Mouse (Mus musculus): Measurements from ENCODE around the gene Gm42372. TPM values are rescaled to one million over a fixed set of nuclear protein-coding genes. Genes with fewer than 3 reads are reported as not detected.
A peak's percentile ranks its signal among the peaks of the same experiment; 100 is the strongest.

The Gm42372 gene
- total RNA-seq, 1 experiment: 0.13 TPM

GRCm38 (mm10) chr7:16994400-16994799 lies 11.5 kb downstream of the Gm42372 start:
- DNase-seq (ENCODE audit: low read depth, low spot score): no peak
- in situ Hi-C loops (cut with MboI; ENCODE audit: low sequenced_read_pairs in 2 of 2, unreplicated experiment in 2 of 2): loop anchor here in 1 of 2 experiments (5.0 kb wide), 1 partner anchor 42 kb away; no protein-coding TSS in a partner anchor
- Histone ChIP-seq H3K4me3 (ENCODE audit: insufficient read depth in 1 of 2, low read depth in 1 of 2, low read length in 2 of 2, poor library complexity in 1 of 2, severe bottlenecking in 1 of 2) (peak overlapping the region; percentile 57 to 73), H3K9me3 (ENCODE audit: control insufficient read depth, insufficient read depth, low read depth, low read length) (no peaks in the 10 kb centered on the region), H3K4me1 (ENCODE audit: control insufficient read depth in 2 of 2, insufficient read depth in 2 of 2, low read length in 2 of 2, poor library complexity in 1 of 2) (peaks cover 1 to 14% of the 10 kb centered on the region in 2 experiments; a peak in 2 of 4 replicates), H3K36me3 (ENCODE audit: control insufficient read depth, insufficient read depth, low read length, poor library complexity, severe bottlenecking) (no peaks in the 10 kb centered on the region; the same call in 1 of the 2 replicates), H3K27ac (ENCODE audit: insufficient read depth, low read depth, low read length, poor library complexity, severe bottlenecking) (no peak overlapping the region), H3K9ac (ENCODE audit: insufficient read depth, low read depth, low read length, poor library complexity, severe bottlenecking) (peak overlapping the region; percentile 36; the same call in 1 of the 2 replicates)
- TF ChIP-seq HCFC1 (IDR thresholded peaks at IDR 0.05; ENCODE audit: borderline replicate concordance, insufficient read depth, low read length) (no peak), MAFK (IDR thresholded peaks at IDR 0.05; ENCODE audit: insufficient read depth, low read depth, low read length) (no peak), CHD2 (IDR thresholded peaks at IDR 0.05; ENCODE audit: low read depth, low read length) (no peak), ZNF384 (IDR thresholded peaks at IDR 0.05; ENCODE audit: low read depth, low read length) (no peak), ZC3H11A (IDR thresholded peaks at IDR 0.05; ENCODE audit: borderline replicate concordance, low read depth, low read length) (no peak)

DNA sequence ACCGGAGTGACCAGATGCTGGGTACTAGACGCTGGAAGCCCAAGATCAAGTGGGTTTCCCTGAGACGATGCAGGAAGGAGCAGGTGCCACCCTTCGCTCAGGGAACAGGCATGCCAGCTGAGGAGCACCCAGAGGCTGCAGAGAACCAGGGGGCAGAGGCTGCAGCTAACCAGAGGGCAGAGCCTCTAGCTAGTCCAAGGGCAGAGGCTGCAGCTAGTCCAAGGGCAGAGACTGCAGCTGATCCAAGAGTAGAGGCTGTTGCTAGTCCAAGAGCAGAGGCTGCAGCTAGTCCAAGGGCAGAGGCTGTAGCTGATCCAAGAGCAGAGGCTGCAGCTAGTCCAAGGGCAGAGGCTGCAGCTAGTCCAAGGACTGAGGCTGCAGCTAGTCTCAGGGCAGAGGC lies 12.5 kb downstream of the Gm42372 start:
- Histone ChIP-seq H3K9me3 (ENCODE audit: control insufficient read depth, insufficient read depth, low read depth, low read length) (no peaks in the 10 kb centered on the region), H3K27ac (ENCODE audit: insufficient read depth, low read depth, low read length, poor library complexity, severe bottlenecking) (no peak overlapping the region), H3K4me1 (ENCODE audit: control insufficient read depth in 2 of 2, insufficient read depth in 2 of 2, low read length in 2 of 2, poor library complexity in 1 of 2) (peaks cover 0 to 10% of the 10 kb centered on the region in 2 experiments; a peak in 2 of 4 replicates), H3K36me3 (ENCODE audit: control insufficient read depth, insufficient read depth, low read length, poor library complexity, severe bottlenecking) (no peaks in the 10 kb centered on the region; the same call in 1 of the 2 replicates), H3K9ac (ENCODE audit: insufficient read depth, low read depth, low read length, poor library complexity, severe bottlenecking) (no peak overlapping the region), H3K4me3 (ENCODE audit: insufficient read depth in 1 of 2, low read depth in 1 of 2, low read length in 2 of 2, poor library complexity in 1 of 2, severe bottlenecking in 1 of 2) (no peak overlapping the region)
- in situ Hi-C loops (cut with MboI; ENCODE audit: low sequenced_read_pairs in 2 of 2, unreplicated experiment in 2 of 2): loop anchor here in 1 of 2 experiments (5.0 kb wide), 1 partner anchor 63 kb away; no protein-coding TSS in a partner anchor
- no peak for DNase-seq (ENCODE audit: low read depth, low spot score)
- TF ChIP-seq ZNF384 (IDR thresholded peaks at IDR 0.05; ENCODE audit: low read depth, low read length) (no peak), ZC3H11A (IDR thresholded peaks at IDR 0.05; ENCODE audit: borderline replicate concordance, low read depth, low read length) (no peak), HCFC1 (IDR thresholded peaks at IDR 0.05; ENCODE audit: borderline replicate concordance, insufficient read depth, low read length) (no peak), CHD2 (IDR thresholded peaks at IDR 0.05; ENCODE audit: low read depth, low read length) (no peak), MAFK (IDR thresholded peaks at IDR 0.05; ENCODE audit: insufficient read depth, low read depth, low read length) (no peak)

DNA sequence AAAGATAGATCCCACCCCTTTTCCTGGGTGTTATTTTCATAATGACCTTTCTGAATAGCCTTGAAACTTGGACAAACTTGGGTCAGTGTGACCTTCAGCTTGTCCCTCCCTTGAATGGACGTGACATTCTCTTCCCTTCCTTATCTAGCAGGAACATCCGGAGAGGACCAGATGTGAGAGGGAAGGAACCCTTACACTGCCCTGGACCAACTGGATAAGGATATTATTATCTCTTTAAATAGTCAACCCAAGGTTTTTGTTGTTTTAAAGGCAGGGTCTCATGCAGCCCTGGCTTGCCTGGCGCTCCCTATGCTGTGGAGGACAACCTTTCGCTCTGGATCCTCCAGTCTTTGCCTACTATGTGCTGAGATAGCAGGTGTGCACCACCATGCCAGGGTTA lies 16.3 kb downstream of the Gm42372 start:
- DNase-seq (ENCODE audit: low read depth, low spot score): no peak
- in situ Hi-C loops (cut with MboI; ENCODE audit: low sequenced_read_pairs in 2 of 2, unreplicated experiment in 2 of 2): loop anchor here in 1 of 2 experiments (5.0 kb wide), 1 partner anchor 67 kb away; no protein-coding TSS in a partner anchor
- no peaks in the 10 kb centered on the region for H3K9me3 ChIP-seq (ENCODE audit: control insufficient read depth, insufficient read depth, low read depth, low read length)
- peaks cover 0 to 6% of the 10 kb centered on the region in 2 experiments; a peak in 1 of 4 replicates for H3K4me1 ChIP-seq (ENCODE audit: control insufficient read depth in 2 of 2, insufficient read depth in 2 of 2, low read length in 2 of 2, poor library complexity in 1 of 2)
- no peak overlapping the region for H3K27ac ChIP-seq (ENCODE audit: insufficient read depth, low read depth, low read length, poor library complexity, severe bottlenecking)
- no peak overlapping the region for H3K4me3 ChIP-seq (ENCODE audit: insufficient read depth in 1 of 2, low read depth in 1 of 2, low read length in 2 of 2, poor library complexity in 1 of 2, severe bottlenecking in 1 of 2)
- no peak overlapping the region for H3K9ac ChIP-seq (ENCODE audit: insufficient read depth, low read depth, low read length, poor library complexity, severe bottlenecking)
- TF ChIP-seq CHD2 (IDR thresholded peaks at IDR 0.05; ENCODE audit: low read depth, low read length) (no peak), ZNF384 (IDR thresholded peaks at IDR 0.05; ENCODE audit: low read depth, low read length) (no peak), MAFK (IDR thresholded peaks at IDR 0.05; ENCODE audit: insufficient read depth, low read depth, low read length) (no peak), HCFC1 (IDR thresholded peaks at IDR 0.05; ENCODE audit: borderline replicate concordance, insufficient read depth, low read length) (no peak), ZC3H11A (IDR thresholded peaks at IDR 0.05; ENCODE audit: borderline replicate concordance, low read depth, low read length) (no peak)
- H3K36me3 ChIP-seq (ENCODE audit: control insufficient read depth, insufficient read depth, low read length, poor library complexity, severe bottlenecking): peaks cover 5% of the 10 kb centered on the region

DNA sequence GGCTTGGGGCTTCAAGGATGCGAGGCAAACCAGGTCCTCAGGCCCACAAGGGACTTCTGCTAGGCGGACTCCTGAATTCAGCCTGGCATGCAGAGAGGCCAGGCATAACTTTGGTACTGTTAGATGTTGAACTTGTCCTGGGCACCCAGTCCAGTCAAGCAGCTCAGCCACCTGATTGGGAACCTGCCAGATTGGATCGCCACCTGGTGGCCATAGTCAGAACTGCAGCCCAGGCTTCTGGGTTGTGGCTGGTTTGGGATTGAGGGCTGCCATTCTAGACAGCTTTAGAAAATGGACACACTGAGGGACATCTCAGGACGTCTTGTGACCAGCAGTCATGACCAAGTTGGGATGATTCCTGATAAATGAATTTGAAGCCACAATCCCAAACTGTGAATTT lies 16.8 kb downstream of the Gm42372 start:
- peaks cover 9% of the 10 kb centered on the region for H3K36me3 ChIP-seq (ENCODE audit: control insufficient read depth, insufficient read depth, low read length, poor library complexity, severe bottlenecking)
- H3K9me3 ChIP-seq (ENCODE audit: control insufficient read depth, insufficient read depth, low read depth, low read length): no peaks in the 10 kb centered on the region
- in situ Hi-C loops (cut with MboI; ENCODE audit: low sequenced_read_pairs in 2 of 2, unreplicated experiment in 2 of 2): loop anchor here in 1 of 2 experiments (5.0 kb wide), 1 partner anchor 67 kb away; no protein-coding TSS in a partner anchor
- peak; percentile 71 for DNase-seq (ENCODE audit: low read depth, low spot score)
- H3K4me3 ChIP-seq (ENCODE audit: insufficient read depth in 1 of 2, low read depth in 1 of 2, low read length in 2 of 2, poor library complexity in 1 of 2, severe bottlenecking in 1 of 2): no peak overlapping the region
- TF ChIP-seq HCFC1 (IDR thresholded peaks at IDR 0.05; ENCODE audit: borderline replicate concordance, insufficient read depth, low read length) (no peak), ZC3H11A (IDR thresholded peaks at IDR 0.05; ENCODE audit: borderline replicate concordance, low read depth, low read length) (peak; percentile 58; the same call in 1 of the 2 replicates)
- no peak overlapping the region for H3K9ac ChIP-seq (ENCODE audit: insufficient read depth, low read depth, low read length, poor library complexity, severe bottlenecking)
- H3K27ac ChIP-seq (ENCODE audit: insufficient read depth, low read depth, low read length, poor library complexity, severe bottlenecking): no peak overlapping the region
- H3K4me1 ChIP-seq (ENCODE audit: control insufficient read depth in 2 of 2, insufficient read depth in 2 of 2, low read length in 2 of 2, poor library complexity in 1 of 2): peaks cover 0 to 5% of the 10 kb centered on the region in 2 experiments; a peak in 2 of 4 replicates

Measured in ES-E14 (cell line).